Mouse (Mus musculus): ENCODE data around the gene Galnt10.

Gene Galnt10

GRCm38 (mm10) chr11:57727303-57727969 is 82.2 kb downstream of the Galnt10 start:
- in situ Hi-C loops (cut with MboI) = no loop called here

GRCm38 (mm10) chr11:57732410-57733281 is 87.4 kb downstream of the Galnt10 start:
- in situ Hi-C loops (cut with MboI) = no loop called here

DNA sequence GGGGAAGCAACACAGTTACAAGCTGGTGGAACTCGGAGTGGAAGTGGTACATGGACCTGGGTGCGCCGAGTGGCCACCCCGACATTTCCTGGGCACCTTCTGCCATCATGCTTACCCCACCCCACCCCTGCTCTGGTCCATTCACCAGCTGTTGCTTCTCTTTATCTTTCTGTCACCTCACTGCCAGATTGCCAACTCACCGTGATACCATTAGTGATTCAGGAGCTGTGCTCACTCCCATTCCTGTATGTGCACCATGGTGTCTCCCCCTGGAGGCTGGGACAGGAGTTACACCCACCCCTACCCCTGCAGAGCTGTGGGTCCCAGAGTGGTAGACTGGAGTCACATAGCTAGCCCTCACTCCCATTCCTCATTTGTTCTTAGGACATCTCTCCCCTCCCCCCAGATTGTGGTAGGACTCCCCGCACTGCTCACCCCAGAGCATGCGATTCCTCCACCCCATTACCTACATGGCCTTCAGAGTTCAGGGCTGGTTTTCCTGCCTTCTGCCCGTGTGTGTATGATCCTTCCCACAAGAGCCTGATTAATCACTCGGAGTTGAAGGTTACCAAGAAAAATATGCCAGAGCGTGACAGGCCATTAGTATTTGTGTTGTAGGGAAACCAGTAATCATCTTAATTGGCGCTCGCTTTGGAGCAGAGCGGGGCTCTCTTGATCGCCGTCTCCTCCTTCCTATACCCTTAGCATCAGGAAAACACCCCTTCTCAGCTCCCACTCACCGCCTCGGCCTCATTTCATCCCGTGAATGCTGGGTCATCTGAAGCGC is 102.2 kb downstream of the Galnt10 start:
- in situ Hi-C loops (cut with MboI) = no loop called here

DNA sequence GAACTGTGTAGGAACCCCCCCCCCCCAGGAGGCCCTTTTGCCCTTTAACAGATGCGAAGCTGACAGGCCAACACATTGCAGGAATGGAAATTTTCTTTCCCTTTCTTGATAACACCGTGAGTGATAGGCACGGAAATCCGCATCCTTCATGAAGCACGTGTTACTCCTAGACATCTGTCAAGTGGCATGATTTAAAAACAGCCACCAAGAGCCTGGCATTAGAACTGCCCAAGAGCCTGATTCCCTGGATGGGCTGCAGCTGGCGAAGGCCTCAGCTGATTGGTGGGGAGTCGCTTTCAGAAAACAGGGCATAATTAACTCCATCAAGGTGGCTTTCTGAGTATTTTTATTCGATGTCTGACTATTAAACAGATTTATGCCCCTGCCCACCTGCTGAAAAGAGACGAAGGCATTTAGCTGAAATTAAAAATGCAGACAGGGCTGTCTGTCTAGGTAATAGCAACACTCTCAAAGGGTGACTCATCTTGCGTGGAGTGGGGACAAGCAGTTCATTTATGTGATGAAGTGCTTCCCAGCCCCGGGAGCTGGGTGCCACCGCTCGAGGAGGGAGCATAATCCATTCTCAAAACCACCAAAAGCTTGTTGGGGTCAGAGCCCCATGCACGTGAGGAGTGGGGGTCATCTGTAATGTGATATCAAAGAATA is 108.4 kb downstream of the Galnt10 start:
- in situ Hi-C loops (cut with MboI) = no loop called here

DNA sequence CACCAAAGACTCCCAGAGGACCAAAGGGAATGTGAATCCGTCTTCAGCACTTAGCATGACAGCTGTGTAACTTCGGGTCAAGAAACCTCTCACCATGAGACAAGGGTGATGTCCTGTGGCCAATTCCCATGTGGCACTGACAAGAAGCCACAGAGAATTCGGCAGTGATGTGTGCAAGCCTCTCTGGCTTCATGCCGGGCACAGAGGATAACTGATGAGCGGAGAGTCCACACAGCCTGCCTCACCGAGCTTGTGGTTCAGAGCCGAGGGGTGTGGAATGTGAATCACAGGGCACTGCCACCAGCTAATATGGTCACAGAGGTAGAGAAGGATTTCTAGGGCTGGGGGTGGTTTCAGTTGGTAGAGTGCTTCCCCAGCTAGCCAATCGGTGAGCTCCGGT is 113.4 kb downstream of the Galnt10 start:
- in situ Hi-C loops (cut with MboI) = no loop called here

DNA sequence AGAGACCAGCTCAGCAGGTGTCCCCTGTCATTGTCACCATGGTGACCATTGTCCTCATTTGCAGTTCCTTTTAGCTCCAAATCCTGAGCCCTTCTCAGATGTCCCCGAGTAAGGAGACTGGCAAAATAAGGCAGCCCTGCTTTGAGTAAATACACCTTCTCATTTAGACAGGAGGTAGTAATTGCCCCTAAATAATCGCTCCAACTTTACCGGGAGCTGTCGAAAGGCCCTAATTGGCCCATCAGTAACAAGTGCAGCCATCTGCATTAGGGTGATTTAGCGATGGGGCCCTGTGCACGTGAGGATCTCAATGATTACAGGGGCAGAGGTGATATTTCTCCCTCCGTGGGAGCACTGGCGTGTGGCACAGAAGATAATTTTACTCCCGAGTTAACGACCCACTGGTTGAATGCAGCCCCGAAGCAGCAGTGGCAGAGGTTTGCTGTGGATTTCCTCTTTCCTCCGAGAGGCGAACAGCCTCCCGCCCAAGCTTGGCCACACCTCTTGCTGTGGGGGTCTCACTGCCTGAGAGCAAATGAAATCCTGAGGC is 115.3 kb downstream of the Galnt10 start:
- in situ Hi-C loops (cut with MboI) = loop anchor here (10.0 kb wide), 1 partner anchor 216 kb away; no protein-coding TSS in a partner anchor

GRCm38 (mm10) chr11:57761347-57761746 is 116.1 kb downstream of the Galnt10 start:
- in situ Hi-C loops (cut with MboI) = loop anchor here (10.0 kb wide), 1 partner anchor 217 kb away; no protein-coding TSS in a partner anchor

GRCm38 (mm10) chr11:57764124-57764523 is 118.9 kb downstream of the Galnt10 start:
- in situ Hi-C loops (cut with MboI) = loop anchor here (10.0 kb wide), 1 partner anchor 219 kb away; no protein-coding TSS in a partner anchor

DNA sequence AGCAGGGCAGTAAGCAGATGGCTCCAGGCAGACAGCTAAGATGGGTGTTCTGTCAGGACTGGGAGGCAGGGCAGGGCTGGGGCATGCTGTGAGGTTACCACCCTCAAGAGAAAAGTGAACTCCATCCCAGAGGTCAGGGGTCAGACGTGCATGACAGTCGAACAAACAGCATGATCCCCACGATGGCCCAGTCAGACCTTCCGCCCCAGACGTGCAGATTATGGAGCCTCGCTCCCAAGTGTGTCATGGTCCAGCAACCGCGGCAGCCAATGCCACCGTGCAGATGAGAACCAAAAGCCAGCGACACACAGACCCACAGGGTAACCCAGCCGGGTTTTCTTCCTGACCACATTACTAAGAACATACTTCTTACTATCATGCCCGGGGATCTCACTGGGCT is 121.4 kb downstream of the Galnt10 start:
- in situ Hi-C loops (cut with MboI) = loop anchor here (10.0 kb wide), 1 partner anchor 222 kb away; no protein-coding TSS in a partner anchor

DNA sequence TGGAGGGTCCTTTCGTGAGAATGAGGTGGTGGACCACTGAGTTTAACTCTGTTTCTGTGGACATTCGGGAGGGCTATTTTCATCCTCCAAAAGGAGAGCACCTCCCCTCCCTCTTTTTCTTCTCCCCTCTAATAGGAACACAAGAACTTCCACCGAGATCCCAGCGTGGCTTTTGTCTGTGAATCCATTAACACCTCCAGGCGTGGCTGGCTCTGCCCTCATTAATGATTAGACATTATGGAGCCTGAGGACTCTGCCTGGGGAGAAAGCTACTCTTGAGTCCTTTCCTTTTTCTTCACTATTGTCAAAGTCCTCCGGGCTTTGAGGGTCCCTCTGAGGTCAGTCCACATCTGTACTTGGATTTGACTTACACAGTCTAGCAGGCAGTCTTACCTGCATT is 121.9 kb downstream of the Galnt10 start:
- in situ Hi-C loops (cut with MboI) = loop anchor here (10.0 kb wide), 1 partner anchor 222 kb away; no protein-coding TSS in a partner anchor

- in situ Hi-C loops (cut with MboI) = no loop called here
These were observed 125.5 kb downstream of the Galnt10 start for GRCm38 (mm10) chr11:57770776-57771175.

DNA sequence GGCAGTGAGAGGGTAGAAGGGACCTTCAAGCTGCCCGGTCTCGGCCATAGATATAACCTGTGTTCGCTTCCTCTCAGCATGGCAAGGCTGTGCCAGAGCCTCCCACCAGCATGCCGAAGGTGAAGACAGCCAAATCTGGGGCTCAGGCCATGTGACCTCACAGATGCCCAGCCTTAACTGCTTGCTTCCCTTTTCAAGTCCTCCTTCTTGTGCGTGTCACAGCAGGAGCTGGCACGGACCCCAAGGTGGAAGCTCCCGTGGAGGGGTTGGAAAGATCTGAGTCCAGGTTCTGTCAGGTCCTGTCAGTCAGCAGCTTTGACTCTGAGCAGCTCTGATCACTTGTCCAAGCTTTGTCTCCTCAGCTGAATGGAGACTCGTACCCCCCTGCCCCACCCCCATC is 126.4 kb downstream of the Galnt10 start:
- in situ Hi-C loops (cut with MboI) = no loop called here

DNA sequence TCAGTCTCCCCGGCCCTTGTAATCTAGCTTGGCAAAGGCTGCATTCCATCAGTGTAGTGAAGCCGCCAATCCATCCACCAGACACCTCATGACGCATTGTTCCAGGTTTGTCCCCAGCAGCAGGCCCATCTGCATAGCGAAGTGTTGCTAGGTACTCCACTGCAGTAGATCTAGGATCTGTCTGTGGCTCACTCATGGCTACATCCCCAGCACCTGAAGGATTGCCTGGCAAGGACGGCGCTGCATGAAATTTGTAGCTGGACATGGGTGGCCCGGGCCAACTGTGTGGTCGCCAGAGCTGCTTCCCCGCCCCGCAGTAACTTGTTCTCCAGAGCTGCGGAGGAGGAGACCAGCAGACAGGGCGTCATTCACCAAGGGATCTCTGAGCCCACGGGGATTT is 128.2 kb downstream of the Galnt10 start:
- in situ Hi-C loops (cut with MboI) = no loop called here

DNA sequence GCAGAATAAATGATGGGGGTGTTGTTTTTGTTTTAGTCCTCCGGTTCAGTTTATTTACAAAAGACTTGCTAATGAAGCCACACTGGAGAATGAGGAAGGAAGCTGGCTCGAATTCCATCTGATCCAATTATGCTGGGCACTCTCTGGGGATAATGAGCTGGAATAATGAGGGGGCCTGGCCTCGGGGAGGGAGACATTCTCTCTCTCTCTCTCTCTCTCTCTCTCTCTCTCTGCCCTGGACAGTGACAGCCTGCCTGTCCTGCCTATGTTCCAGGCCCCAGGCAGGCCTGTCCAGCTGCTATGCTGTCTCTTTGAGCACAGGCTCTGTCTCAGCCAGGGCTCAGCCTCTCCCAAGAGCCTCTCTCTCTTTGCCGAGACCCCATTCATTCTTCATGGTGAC is 128.7 kb downstream of the Galnt10 start:
- in situ Hi-C loops (cut with MboI) = no loop called here

DNA sequence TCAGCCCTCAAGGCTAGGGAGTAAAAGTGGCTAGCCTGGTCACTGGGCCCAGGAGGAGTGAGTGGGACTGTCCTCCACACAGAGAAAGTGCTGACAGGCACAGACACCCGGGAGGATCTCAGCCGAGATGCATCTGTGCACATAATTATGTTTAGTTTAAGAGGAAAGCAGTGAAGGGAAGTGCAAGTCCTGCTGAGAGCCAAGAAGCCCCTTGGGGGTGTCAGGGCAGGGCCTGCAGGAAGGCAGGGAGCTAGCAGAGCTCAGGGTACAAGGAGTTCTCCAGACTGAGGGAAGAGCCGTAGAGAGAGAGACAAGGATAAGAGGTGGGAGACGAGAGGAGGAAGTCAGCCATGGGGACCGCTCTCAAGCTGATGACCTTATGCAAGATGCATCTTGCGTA is 130.6 kb downstream of the Galnt10 start:
- in situ Hi-C loops (cut with MboI) = no loop called here

GRCm38 (mm10) chr11:57776546-57776945 is 131.3 kb downstream of the Galnt10 start:
- in situ Hi-C loops (cut with MboI) = no loop called here

DNA sequence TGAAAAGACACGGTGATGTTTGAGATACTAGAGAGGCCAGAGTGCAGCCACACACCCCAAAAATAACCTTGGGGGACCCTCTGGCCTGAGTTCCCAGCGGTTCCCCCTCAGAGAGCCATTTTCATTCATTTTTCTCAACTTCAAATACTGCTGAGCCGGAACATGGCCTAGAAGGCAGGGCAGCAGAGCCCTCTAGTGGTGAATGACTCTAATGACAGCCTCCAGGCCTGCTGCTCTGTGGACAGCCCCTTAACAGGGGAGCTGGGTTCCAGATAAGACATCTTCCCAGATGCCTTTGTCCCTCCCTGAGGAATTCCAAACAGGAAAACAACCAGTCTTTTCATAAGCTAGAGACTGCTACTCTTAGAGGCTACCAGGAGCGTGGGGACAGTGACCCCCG is 133.1 kb downstream of the Galnt10 start:
- in situ Hi-C loops (cut with MboI) = no loop called here

DNA sequence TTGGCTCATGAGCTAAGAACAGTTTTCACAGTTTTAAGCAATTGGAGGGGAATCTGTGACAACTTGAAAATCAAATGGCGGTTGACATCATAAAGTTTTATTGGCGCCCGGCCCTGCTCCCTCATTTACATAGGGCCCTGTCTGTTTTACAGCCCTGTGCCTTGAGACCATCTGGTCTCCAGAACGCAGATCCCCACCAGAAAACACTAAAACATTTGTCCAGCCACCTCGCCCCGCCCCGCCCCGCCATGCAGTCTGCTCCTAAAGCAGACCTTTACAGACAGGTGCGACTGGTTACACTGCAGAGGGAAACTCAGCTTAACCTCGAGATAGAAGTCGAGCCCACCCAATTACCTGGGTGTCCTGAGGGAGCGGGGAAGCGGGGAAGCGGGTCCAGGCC is 134.6 kb downstream of the Galnt10 start:
- in situ Hi-C loops (cut with MboI) = no loop called here

- in situ Hi-C loops (cut with MboI) = no loop called here
These were observed 141.6 kb downstream of the Galnt10 start for GRCm38 (mm10) chr11:57786616-57787418.

- in situ Hi-C loops (cut with MboI) = no loop called here
These were observed 142.7 kb downstream of the Galnt10 start for GRCm38 (mm10) chr11:57787913-57788312.

All from mature B cell (primary cell).